Mouse (Mus musculus) midbrain, embryonic 16.5 days (tissue): ENCODE measurements at regions not wholly inside any gene's neighbourhood (a gene's known extent, or its start where the extent isn't known, plus 50 kb on each side); places are given as distances from the start of the nearest gene placed in this dataset. TPM values are rescaled to one million over a fixed set of nuclear protein-coding genes. Genes with fewer than 3 reads are reported as not detected.

Experiments
- ATAC-seq: fragments of 200-750 bp; cut with Nextera tagmentation; 2 replicates; pipeline ENCODE4 v1.8.0; 2017; ENCODE audit warnings: moderate TSS enrichment
- H3K27ac ChIP-seq: fragments of 300-500 bp; sonication (generic); 2 replicates; pipeline ENCODE4 v1.5.1; 2014; ENCODE audit warnings: mild to moderate bottlenecking, low read length, mixed read lengths
- H3K27me3 ChIP-seq: fragments of 300-500 bp; sonication (generic); 2 replicates; pipeline ENCODE4 v1.6.1; 2014; ENCODE audit warnings: low read depth, low read length, mixed read lengths; ENCODE audit not compliant: control insufficient read depth, insufficient read depth
- H3K36me3 ChIP-seq: fragments of 300-500 bp; sonication (generic); 2 replicates; pipeline ENCODE4 v1.6.1; 2014; ENCODE audit warnings: mild to moderate bottlenecking, low read length, moderate library complexity, mixed read lengths; ENCODE audit not compliant: control insufficient read depth, insufficient read depth
- H3K4me1 ChIP-seq: fragments of 300-500 bp; sonication (generic); 2 replicates; pipeline ENCODE4 v1.6.1; 2014; ENCODE audit warnings: mild to moderate bottlenecking, low read length, mixed read lengths; ENCODE audit not compliant: control insufficient read depth, insufficient read depth
- H3K4me2 ChIP-seq: fragments of 300-500 bp; sonication (generic); 2 replicates; pipeline ENCODE4 v1.6.1; 2014; ENCODE audit warnings: mild to moderate bottlenecking, low read length, mixed read lengths
- H3K4me3 ChIP-seq: fragments of 300-500 bp; sonication (generic); 2 replicates; pipeline ENCODE4 v1.5.1; 2014; ENCODE audit warnings: low read depth, mild to moderate bottlenecking, low read length, moderate library complexity, mixed read lengths
- H3K9ac ChIP-seq: fragments of 300-500 bp; sonication (generic); 2 replicates; pipeline ENCODE4 v1.6.1; 2014; ENCODE audit warnings: low read depth, low read length, mixed read lengths
- H3K9me3 ChIP-seq: fragments of 300-500 bp; sonication (generic); replicated peaks from 2 replicates; pipeline ENCODE4 v1.6.1; 2014; ENCODE audit warnings: mild to moderate bottlenecking, low read length, mixed read lengths; ENCODE audit not compliant: control insufficient read depth, poor library complexity, severe bottlenecking
- WGBS: fragments of 180-500 bp; shearing (Covaris S2); extraction: QIAGEN DNeasy Blood & Tissue Kit; methylation state at CpG from one replicate; pipeline ENCODE4 v1.1.7; 2014; 5-methylcytosine and 5-hydroxymethylcytosine counted together
- microRNA-seq: library from miRNA; unstranded; fragments of <30 nt; microRNA quantifications from one replicate; pipeline ENCODE4, GENCODE M21; 2017

DNA sequence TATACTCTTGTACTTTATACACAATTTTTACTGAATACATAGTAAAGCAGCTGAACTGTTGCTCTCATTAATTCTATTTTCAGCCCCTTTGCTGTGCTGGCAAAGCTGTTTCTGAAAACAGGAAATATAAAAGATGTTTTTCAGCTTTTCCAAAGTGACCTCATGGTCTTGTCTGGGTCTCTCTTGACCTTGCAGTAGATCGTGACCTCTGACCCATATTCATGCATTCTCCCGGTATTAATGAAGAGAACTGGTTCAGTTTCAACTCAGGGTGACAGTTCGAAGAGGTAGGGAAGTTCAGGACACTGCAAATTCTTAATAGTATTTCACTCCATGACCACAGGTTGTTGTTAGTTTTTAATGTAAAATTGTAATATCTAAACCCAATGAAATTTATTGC lies 56.7 kb upstream of the Ankrd50 start:
- ATAC-seq = no peak
- H3K36me3 ChIP-seq = no peaks in the 10 kb centered on the region
- no peak overlapping the region for H3K27ac ChIP-seq
- no peak overlapping the region for H3K9ac ChIP-seq
- H3K4me2 ChIP-seq = no peak overlapping the region
- H3K4me3 ChIP-seq = no peak overlapping the region
- no peaks in the 10 kb centered on the region for H3K27me3 ChIP-seq
- no peaks in the 10 kb centered on the region for H3K9me3 ChIP-seq
- H3K4me1 ChIP-seq = no peaks in the 10 kb centered on the region
- WGBS = 84% methylated on average over 3 of the region's 3 CpGs

DNA sequence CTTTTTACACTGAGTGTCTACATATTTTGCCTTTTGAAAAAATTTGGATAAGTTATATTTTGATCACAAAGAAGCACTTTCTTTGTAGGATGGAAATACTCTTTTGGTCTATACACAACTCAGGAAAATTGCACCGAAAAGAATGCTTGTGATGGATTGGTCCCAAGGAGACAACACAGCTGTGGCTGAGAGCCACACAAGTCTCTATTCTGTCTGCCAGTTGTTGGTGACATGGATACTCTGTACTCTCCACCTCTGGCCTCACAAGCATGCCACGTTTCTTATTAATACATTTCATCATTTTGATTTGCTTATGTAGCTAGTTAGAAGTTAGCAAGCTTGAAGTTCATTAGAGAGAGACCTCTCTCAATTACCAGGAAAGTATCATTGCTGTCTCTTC lies 53.7 kb upstream of the Ankrd50 start:
- H3K9ac ChIP-seq = no peak overlapping the region
- H3K27me3 ChIP-seq = no peaks in the 10 kb centered on the region
- 88% methylated on average over 2 of the region's 2 CpGs for WGBS
- no peaks in the 10 kb centered on the region for H3K4me1 ChIP-seq
- no peak for ATAC-seq
- H3K27ac ChIP-seq = no peak overlapping the region
- no peaks in the 10 kb centered on the region for H3K36me3 ChIP-seq
- no peaks in the 10 kb centered on the region for H3K9me3 ChIP-seq
- H3K4me2 ChIP-seq = no peak overlapping the region
- no peak overlapping the region for H3K4me3 ChIP-seq

DNA sequence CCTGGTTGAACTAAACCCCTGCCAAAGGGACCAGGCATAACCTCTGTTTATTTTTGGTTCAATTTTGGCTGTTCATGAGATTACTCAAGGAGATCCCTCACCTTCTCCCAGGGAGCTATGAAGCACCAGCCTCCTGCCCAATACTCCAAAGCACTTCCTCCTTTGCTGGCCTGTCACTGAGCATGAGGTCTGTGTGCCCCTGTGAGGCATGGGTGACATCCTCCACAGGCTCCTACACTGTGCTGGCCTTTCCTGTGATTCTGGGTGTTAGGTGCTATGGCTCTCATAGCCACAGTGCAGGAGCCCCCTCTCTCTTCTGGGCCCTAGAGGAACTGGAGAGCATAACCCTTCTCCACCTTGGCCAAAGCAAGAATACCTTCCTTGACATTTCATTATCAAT lies 53.1 kb upstream of the Ankrd50 start:
- Histone ChIP-seq H3K4me1 (no peaks in the 10 kb centered on the region), H3K9ac (no peak overlapping the region)
- ATAC-seq = no peak

More for the DNA sequence above, 53.1 kb upstream of the Ankrd50 start:
- no peaks in the 10 kb centered on the region for H3K9me3 ChIP-seq
- no peaks in the 10 kb centered on the region for H3K36me3 ChIP-seq
- H3K27me3 ChIP-seq = no peaks in the 10 kb centered on the region
- no peak overlapping the region for H3K4me3 ChIP-seq
- no peak overlapping the region for H3K4me2 ChIP-seq
- no peak overlapping the region for H3K27ac ChIP-seq

Small RNAs in the stretch of these regions (microRNA-seq; reads per million reads assigned to microRNA genes)
- gene Gm24462 = not detected
